Mouse (Mus musculus) ovary, adult 2 months (tissue): Measurements from ENCODE around the gene Uhrf1bp1. TPM values are rescaled to one million over a fixed set of nuclear protein-coding genes. Genes with fewer than 3 reads are reported as not detected.

Experiments used
- polyA plus RNA-seq: library from polyadenylated mRNA; depleted of rRNA; stranded (reverse); fragments of >200 nt; gene quantifications from 2 replicates; pipeline ENCODE4 v1.2.3, GENCODE M21; 2012; rRNA removed

Gene Uhrf1bp1
- 19.1 and 19.2 TPM in 2 replicates for polyA plus RNA-seq

DNA sequence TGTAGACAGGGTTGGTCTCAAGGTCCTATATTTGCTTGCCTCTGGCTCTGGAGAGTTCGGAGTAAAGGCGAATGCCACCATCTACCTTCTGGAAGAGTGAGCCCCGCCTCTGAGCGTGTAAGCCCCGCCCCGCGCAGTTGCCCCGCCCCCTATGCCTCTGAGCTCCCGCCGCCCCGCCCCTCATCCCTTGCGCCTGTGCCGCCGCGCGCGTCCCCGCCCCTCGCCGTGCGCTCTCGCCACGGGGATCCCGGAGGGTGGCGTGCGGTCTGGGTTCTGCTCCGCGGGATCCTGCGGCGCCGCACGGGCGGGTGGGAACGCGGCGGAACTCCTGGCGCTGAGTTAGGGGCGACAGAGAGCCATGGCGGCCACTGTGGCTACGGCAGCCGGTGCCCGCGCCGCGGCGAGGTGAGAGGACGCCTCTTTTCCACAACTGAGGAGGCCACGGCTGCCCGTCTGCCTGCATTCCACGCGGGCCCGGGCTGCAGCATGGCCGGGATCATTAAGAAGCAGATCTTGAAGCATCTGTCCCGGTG lies at the start of gene Uhrf1bp1:
Uhrf1bp1 (plus strand) TSS at position 177 of the 533 bp plus-strand sequence.

DNA sequence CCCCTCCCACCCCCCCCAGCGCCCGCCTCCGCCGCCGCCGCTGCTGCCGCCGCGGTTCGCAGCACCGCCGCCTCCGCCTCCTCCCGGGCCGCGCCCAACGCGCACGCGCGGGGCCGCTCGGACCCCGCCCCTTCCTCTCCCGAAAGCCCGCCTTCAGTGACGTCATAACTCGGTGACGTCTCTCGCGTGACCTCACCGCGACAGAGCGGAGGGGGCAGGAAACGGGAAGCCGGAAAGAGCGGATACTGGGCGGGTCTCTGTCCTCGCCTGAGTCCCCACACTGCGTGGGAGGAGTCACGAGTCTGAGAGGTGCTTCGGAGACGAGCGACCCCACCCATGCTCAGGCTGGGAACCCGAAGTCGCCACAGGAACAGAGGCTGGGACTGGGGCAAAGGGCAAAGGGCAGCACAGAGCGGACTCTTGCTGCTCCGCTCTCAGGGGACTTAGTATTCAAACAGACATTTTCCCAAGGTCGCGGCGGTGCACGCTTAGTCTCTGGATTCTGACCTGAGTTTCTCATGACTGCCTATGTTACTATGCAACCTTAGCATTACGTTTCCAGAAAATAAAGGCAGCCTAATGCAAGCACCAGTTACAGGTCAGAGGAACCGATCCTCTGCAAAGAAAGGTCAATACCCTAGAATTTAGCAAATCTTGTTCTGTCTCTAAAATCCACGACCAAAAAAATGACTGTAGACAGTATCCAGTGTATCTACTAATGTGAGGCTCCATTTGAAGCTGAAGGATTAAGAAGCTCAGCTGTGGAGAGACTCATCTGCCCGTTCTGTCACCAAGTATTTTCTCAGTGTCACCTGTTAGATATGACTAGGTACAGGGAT lies 35.5 kb upstream of the Uhrf1bp1 start, which contains the start of gene D17Wsu92e:
D17Wsu92e (minus strand) TSS at position 81 of the 839 bp plus-strand sequence.

DNA sequence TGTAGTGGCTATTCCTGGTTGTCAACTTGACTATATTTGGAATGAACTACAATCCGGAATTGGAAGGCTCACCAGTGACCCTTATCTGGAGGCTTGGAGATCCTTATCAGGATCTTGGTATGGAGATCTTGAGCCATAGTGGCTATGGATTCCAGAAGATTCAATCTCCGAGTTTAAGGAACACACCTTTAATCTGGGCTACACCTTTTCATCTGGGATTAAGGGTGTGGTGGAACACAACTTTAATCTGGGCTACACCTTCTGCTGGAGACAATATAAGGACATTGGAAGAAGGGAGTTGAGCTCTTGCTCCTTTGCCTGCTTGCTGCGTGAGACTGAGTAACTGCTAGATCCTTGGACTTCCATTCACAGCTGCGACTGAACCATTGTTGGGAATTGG lies 18.4 kb upstream of the Uhrf1bp1 start, which contains the start of gene Snrpc:
Snrpc (plus strand) TSS at position 301 of the 400 bp plus-strand sequence.

DNA sequence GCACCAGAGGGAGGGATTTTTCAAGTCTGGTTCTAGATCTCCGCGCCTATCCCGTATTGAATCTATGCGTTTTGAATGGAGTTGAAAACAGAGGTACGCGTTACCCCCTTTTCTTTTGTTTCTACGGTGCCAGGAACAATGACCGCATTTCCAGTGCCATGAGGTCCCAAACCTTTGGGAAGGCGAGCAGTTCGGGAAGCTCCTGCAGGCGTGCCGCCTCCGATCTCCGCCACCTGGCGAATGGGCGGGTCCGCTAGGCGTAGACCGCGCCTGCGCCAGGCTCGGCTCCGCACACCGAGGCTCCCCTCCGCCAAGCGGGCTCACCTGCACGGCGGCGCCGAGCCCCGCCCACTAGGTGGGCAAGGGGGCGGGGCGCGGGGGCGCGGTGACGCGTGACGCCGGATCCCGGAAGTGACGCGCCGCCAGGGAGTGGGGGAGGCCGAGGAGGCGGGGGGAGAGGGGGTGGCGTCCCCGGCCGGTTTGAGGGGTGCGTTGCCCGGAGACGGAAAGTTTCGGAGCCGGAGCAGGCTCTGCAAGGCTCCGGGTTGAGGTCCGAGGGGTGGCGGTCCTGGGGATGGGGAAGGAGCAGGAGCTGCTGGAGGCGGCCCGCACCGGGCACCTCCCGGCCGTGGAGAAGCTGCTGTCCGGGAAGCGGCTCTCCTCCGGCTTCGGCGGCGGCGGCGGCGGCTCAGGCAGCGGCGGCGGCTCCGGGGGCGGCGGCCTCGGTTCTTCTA lies 52.8 kb downstream of the Uhrf1bp1 start, which contains the start of gene Anks1:
Anks1 (plus strand) TSS at position 419 of the 734 bp plus-strand sequence.

DNA sequence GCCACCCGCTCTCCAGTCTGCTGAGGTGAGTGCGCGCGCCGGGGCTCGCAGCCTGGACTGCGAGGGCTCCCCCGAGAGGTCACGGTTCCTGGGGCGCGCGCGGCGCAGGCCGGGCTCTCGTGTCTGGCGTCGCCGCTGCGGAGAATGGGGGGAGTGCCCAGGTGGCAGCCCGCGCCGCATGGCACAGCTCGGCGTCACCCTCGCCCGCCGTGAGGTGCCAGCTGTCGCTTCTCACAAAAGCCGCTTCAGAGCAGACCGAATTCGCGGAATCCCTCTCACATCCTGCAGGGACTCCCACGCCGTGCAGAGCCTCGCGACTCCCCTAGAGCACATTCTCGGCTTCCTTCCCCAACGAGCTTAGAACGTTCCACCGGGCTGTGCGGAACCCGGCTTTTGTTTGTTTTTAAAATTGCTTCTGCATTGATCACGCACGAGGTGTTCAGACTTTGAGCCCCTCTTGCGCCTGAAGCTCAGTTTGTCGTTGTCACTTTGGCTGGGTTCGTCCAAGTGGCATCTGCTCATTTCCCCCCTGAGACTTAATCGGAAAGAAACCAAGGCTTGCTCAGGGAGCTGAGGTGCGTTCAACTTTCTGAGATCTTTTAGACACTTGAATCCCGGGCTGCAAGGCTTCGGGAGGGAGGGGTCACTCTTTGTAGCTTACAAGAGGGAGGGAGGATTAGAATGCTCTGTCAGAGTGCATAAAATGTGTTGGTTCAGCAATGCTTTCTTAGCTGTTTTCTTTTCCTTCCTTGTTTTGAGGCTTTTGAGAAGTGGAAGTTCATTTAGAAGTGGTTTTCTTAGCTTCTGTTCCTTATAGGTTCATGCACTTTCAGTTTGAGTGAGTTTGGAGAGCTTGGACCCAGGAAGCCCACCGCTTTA lies 53.6 kb downstream of the Uhrf1bp1 start, which contains the start of gene Taf11:
Taf11 (minus strand) TSS at position 223 of the 879 bp plus-strand sequence.

Other genes with a start within 250 kb of the Uhrf1bp1 start
- 102 and 148 TPM in 2 replicates for gene Nudt3, start 232.9 kb upstream of the Uhrf1bp1 start, polyA plus RNA-seq
- not detected in 2 replicates for gene RPS10-NUDT3, start 221.2 kb upstream of the Uhrf1bp1 start, polyA plus RNA-seq
- gene Rps10, start 219.8 kb upstream of the Uhrf1bp1 start, polyA plus RNA-seq, result 1,844 and 2,082 TPM in 2 replicates
- gene Pacsin1, start 200.9 kb upstream of the Uhrf1bp1 start, polyA plus RNA-seq, result 6.2 and 7.9 TPM in 2 replicates
- gene Spdef, start 127.5 kb upstream of the Uhrf1bp1 start, polyA plus RNA-seq, result 20.5 and 29.6 TPM in 2 replicates
- gene D17Wsu92e, start 35.8 kb upstream of the Uhrf1bp1 start, polyA plus RNA-seq, result 82.1 and 93.7 TPM in 2 replicates
- 140 and 144 TPM in 2 replicates for gene Snrpc, start 18.3 kb upstream of the Uhrf1bp1 start, polyA plus RNA-seq
- gene Anks1, start 52.9 kb downstream of the Uhrf1bp1 start, polyA plus RNA-seq, result 56.6 and 61.9 TPM in 2 replicates
- gene Taf11, start 53.4 kb downstream of the Uhrf1bp1 start, polyA plus RNA-seq, result 9.0 and 11.0 TPM in 2 replicates
- 6.3 and 10.4 TPM in 2 replicates for gene Tcp11, start 224.2 kb downstream of the Uhrf1bp1 start, polyA plus RNA-seq